Mouse (Mus musculus): Measurements from ENCODE around the gene Kctd2.

- no peak for TF ChIP-seq CTCF (IDR thresholded peaks at IDR 0.05; ENCODE audit: control insufficient read depth, insufficient read depth, insufficient replicate concordance, low read depth, low read length)
- TF ChIP-seq POLR2A (IDR thresholded peaks at IDR 0.05; ENCODE audit: control insufficient read depth, low read depth, low read length): no peak
These were observed 19.4 kb downstream of the Kctd2 start for GRCm38 (mm10) chr11:115439326-115439725.
